Comparison of ENCODE assay signal across 20 mouse cellular contexts in the genomic region with DNA sequence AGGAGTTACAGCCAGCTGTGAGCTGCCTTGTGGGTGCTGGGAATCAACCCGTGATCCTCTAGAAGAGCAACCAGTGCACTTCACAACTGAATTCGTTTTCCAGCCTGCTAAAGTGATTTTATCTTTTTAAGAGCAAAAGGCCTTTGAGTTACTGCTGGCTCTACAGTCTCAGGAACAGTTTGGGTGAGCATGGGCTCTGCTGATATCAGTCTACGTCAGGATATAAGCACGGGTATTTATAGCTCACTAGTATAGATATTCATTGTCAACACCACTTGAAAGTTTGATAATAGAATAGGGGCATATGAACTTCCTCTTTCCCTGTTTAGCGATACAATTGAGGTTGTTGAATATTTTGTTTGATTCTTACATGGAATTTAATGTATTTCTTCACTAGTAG.
DNase-seq lines count a peak whose midpoint lies in the region; ATAC-seq and TF ChIP-seq lines count a peak whose summit lies in the region.
"Had no signal": no experiment of that assay in that cellular context is flagged by ENCODE, and none has a peak within 500 bp of the region (broad histone marks: within the 10 kb centered on the region; RNA-seq: fewer than 3 reads in every experiment).

No protein-coding gene starts in this region.

- intact Hi-C loops in heart, postnatal 10 days (cut with DNase I) = no loop called here
- intact Hi-C loops in heart, postnatal 14 days (cut with DNase I) = no loop called here

- H3K27me3 ChIP-seq in heart, embryonic 12.5 days (replicated peaks) = no peaks in the 10 kb centered on the region
- no peaks in the 10 kb centered on the region for H3K27me3 ChIP-seq in heart, embryonic 16.5 days (ENCODE audit: control insufficient read depth, insufficient read depth, low read length)
- H3K27me3 ChIP-seq in thymus, adult 2 months (ENCODE audit: control insufficient read depth, insufficient read depth, low read length) = no peaks in the 10 kb centered on the region
- H3K27me3 ChIP-seq: forebrain, embryonic 13.5 days; hindbrain, embryonic 13.5 days had no signal

- WGBS in heart, embryonic 12.5 days = 22% methylated on average over 5 of the region's 5 CpGs
- WGBS in heart, embryonic 16.5 days = 27% methylated on average over 5 of the region's 5 CpGs
- WGBS in thymus, adult 2 months = 65% methylated on average over 5 of the region's 5 CpGs

- H3K9ac ChIP-seq in heart, embryonic 12.5 days = no peak overlapping the region
- no peak overlapping the region for H3K9ac ChIP-seq in heart, embryonic 16.5 days (ENCODE audit: low read length)
- H3K9ac ChIP-seq: forebrain, embryonic 13.5 days; forebrain, postnatal 0 days; hindbrain, embryonic 13.5 days had no signal

- H3K27ac ChIP-seq in heart, embryonic 12.5 days (ENCODE audit: poor library complexity, severe bottlenecking) = peak overlapping the region; percentile 79
- peak overlapping the region; percentile 62; the same call in 1 of the 2 replicates for H3K27ac ChIP-seq in heart, embryonic 16.5 days (ENCODE audit: low read length)
- H3K27ac ChIP-seq in thymus, adult 2 months (ENCODE audit: control insufficient read depth, insufficient read depth, low read length) = no peak overlapping the region
- H3K27ac ChIP-seq: embryonic facial prominence, embryonic 10.5 days; forebrain, embryonic 13.5 days; heart, embryonic 10.5 days; hindbrain, embryonic 13.5 days; hindbrain, postnatal 0 days had no signal

- ATAC-seq in heart, embryonic 12.5 days (ENCODE audit: insufficient number of reproducible peaks, low FRiP score) = no peak
- no peak; the same call in 1 of the 2 replicates for ATAC-seq in heart, embryonic 16.5 days (replicated peaks; ENCODE audit: extremely low read depth, insufficient read depth, low FRiP score)
- ATAC-seq: forebrain, embryonic 13.5 days; forebrain, postnatal 0 days; hindbrain, postnatal 0 days had no signal

- peaks cover 21% of the 10 kb centered on the region for H3K4me1 ChIP-seq in heart, embryonic 12.5 days (replicated peaks)
- H3K4me1 ChIP-seq in heart, embryonic 16.5 days (ENCODE audit: control insufficient read depth, insufficient read depth, low read length) = peaks cover 10% of the 10 kb centered on the region
- peaks cover 11% of the 10 kb centered on the region for H3K4me1 ChIP-seq in thymus, adult 2 months (replicated peaks; ENCODE audit: control insufficient read depth, insufficient read depth, low read length)
- H3K4me1 ChIP-seq: hindbrain, embryonic 13.5 days had no signal

- H3K4me2 ChIP-seq in heart, embryonic 12.5 days = no peak overlapping the region
- no peak overlapping the region for H3K4me2 ChIP-seq in heart, embryonic 16.5 days (ENCODE audit: low read depth, low read length)
- H3K4me2 ChIP-seq: forebrain, embryonic 13.5 days; hindbrain, embryonic 13.5 days had no signal

- H3K4me3 ChIP-seq in heart, embryonic 12.5 days = no peak overlapping the region
- no peak overlapping the region for H3K4me3 ChIP-seq in heart, embryonic 16.5 days (ENCODE audit: low read length)
- no peak overlapping the region for H3K4me3 ChIP-seq in thymus, adult 2 months (ENCODE audit: control insufficient read depth, insufficient read depth, low read length)
- H3K4me3 ChIP-seq: embryonic facial prominence, embryonic 10.5 days; forebrain, embryonic 13.5 days; heart, embryonic 10.5 days; hindbrain, embryonic 13.5 days had no signal

- H3K9me3 ChIP-seq in heart, embryonic 12.5 days (replicated peaks) = peaks cover 9% of the 10 kb centered on the region
- peaks cover 9% of the 10 kb centered on the region for H3K9me3 ChIP-seq in heart, embryonic 16.5 days (replicated peaks; ENCODE audit: control insufficient read depth, low read length)
- H3K9me3 ChIP-seq: heart, embryonic 10.5 days; hindbrain, embryonic 13.5 days had no signal

- DNase-seq in heart, postnatal 10 days = no peak
- no peak for DNase-seq in heart, postnatal 14 days
- DNase-seq in 416B (ENCODE audit: low read depth) (peak; percentile 76), MEL-GATA-1-ER (ENCODE audit: extremely low read depth, low read depth) (peak; percentile 89)
- no peak for DNase-seq in thymus, postnatal 36 days
- no peak for DNase-seq in thymus, adult 2 months
- DNase-seq: adrenal gland, postnatal 25 days; cerebellum, adult 18-20 months; cerebellum, adult 9-11 months; cerebellum, postnatal 36 days; forebrain, postnatal 0 days; gastrocnemius, postnatal 14 days; kidney, adult 11 months had no signal

- peaks cover 28% of the 10 kb centered on the region for H3K36me3 ChIP-seq in heart, embryonic 12.5 days
- H3K36me3 ChIP-seq in heart, embryonic 16.5 days (ENCODE audit: control insufficient read depth, insufficient read depth) = peaks cover 12% of the 10 kb centered on the region; the same call in 1 of the 2 replicates
- H3K36me3 ChIP-seq in thymus, adult 2 months (ENCODE audit: control insufficient read depth, insufficient read depth, low read length) = no peaks in the 10 kb centered on the region
- H3K36me3 ChIP-seq: hindbrain, embryonic 13.5 days had no signal

- TF ChIP-seq POLR2A in thymus, adult 2 months (IDR thresholded peaks at IDR 0.05; ENCODE audit: control insufficient read depth, extremely low read depth, insufficient read depth, low read length, poor library complexity) = no peak

- no peak for TF ChIP-seq CTCF in thymus, adult 2 months (IDR thresholded peaks at IDR 0.05; ENCODE audit: borderline replicate concordance, control insufficient read depth, extremely low read depth, insufficient read depth, low read length, poor library complexity)

Comparison
In these comparisons a context has a peak if more than half of its experiments do, and no peak if none do; other contexts are left out.
1. DNase-seq: peak in 416B (single experiment) and MEL-GATA-1-ER (single experiment); none in heart, postnatal 10 days (0 of 2), heart, postnatal 14 days (0 of 2), thymus, postnatal 36 days (0 of 2) and thymus, adult 2 months (single experiment).